Mouse (Mus musculus): ENCODE measurements at regions not wholly inside any gene's neighbourhood (a gene's known extent, or its start where the extent isn't known, plus 50 kb on each side); places are given as distances from the start of the nearest gene placed in this dataset.

GRCm38 (mm10) chr4:131242250-131242649, 298.1 kb downstream of the Matn1 start:
- Histone ChIP-seq H3K4me3 (ENCODE audit: low read depth, low read length) (no peak overlapping the region), H3K9me3 (ENCODE audit: control insufficient read depth, low read length) (no peaks in the 10 kb centered on the region), H3K4me1 (replicated peaks; ENCODE audit: control insufficient read depth, insufficient read depth) (no peaks in the 10 kb centered on the region), H3K36me3 (ENCODE audit: control insufficient read depth, insufficient read depth, low read length) (no peaks in the 10 kb centered on the region), H3K4me2 (replicated peaks; ENCODE audit: low read depth) (no peak overlapping the region), H3K27me3 (ENCODE audit: control insufficient read depth, insufficient read depth, low read length) (no peaks in the 10 kb centered on the region), H3K27ac (replicated peaks) (no peak overlapping the region), H3K9ac (ENCODE audit: low read length) (no peak overlapping the region)
- 66% methylated on average over 4 of the region's 4 CpGs for WGBS
- DNase-seq (ENCODE audit: low spot score) (no peak), ATAC-seq (ENCODE audit: low FRiP score, low TSS enrichment) (no peak)
- TF ChIP-seq EP300 (optimal IDR thresholded peaks at IDR 0.05) = no peak
- TF ChIP-seq CTCF (IDR thresholded peaks at IDR 0.05; ENCODE audit: low read depth) = no peak

- no peaks in the 10 kb centered on the region for H3K4me1 ChIP-seq (replicated peaks; ENCODE audit: control insufficient read depth, insufficient read depth)
- 35% methylated on average over 9 of the region's 9 CpGs for WGBS
- DNase-seq (ENCODE audit: low spot score) (no peak), ATAC-seq (ENCODE audit: low FRiP score, low TSS enrichment) (no peak)
- no peak overlapping the region for H3K4me2 ChIP-seq (replicated peaks; ENCODE audit: low read depth)
- no peaks in the 10 kb centered on the region for H3K36me3 ChIP-seq (ENCODE audit: control insufficient read depth, insufficient read depth, low read length)
- no peaks in the 10 kb centered on the region for H3K9me3 ChIP-seq (ENCODE audit: control insufficient read depth, low read length)
- no peak overlapping the region for H3K27ac ChIP-seq (replicated peaks)
- H3K4me3 ChIP-seq (ENCODE audit: low read depth, low read length) = no peak overlapping the region
- no peaks in the 10 kb centered on the region for H3K27me3 ChIP-seq (ENCODE audit: control insufficient read depth, insufficient read depth, low read length)
- H3K9ac ChIP-seq (ENCODE audit: low read length) = no peak overlapping the region
- TF ChIP-seq EP300 (optimal IDR thresholded peaks at IDR 0.05) (no peak), CTCF (IDR thresholded peaks at IDR 0.05; ENCODE audit: low read depth) (no peak)
Measured at GRCm38 (mm10) chr4:131243744-131244387, 299.7 kb downstream of the Matn1 start.

GRCm38 (mm10) chr4:131252602-131253442, 308.6 kb downstream of the Matn1 start:
- ATAC-seq (ENCODE audit: low FRiP score, low TSS enrichment) (no peak), DNase-seq (ENCODE audit: low spot score) (peak; percentile 78)
- TF ChIP-seq EP300 (optimal IDR thresholded peaks at IDR 0.05) = no peak
- peak; percentile 91 for TF ChIP-seq CTCF (IDR thresholded peaks at IDR 0.05; ENCODE audit: low read depth)
- Histone ChIP-seq H3K9me3 (ENCODE audit: control insufficient read depth, low read length) (no peaks in the 10 kb centered on the region), H3K27me3 (ENCODE audit: control insufficient read depth, insufficient read depth, low read length) (no peaks in the 10 kb centered on the region), H3K4me2 (replicated peaks; ENCODE audit: low read depth) (peak overlapping the region; percentile 38; the same call in 1 of the 2 replicates), H3K36me3 (ENCODE audit: control insufficient read depth, insufficient read depth, low read length) (no peaks in the 10 kb centered on the region), H3K27ac (replicated peaks) (no peak overlapping the region), H3K9ac (ENCODE audit: low read length) (no peak overlapping the region), H3K4me1 (replicated peaks; ENCODE audit: control insufficient read depth, insufficient read depth) (no peaks in the 10 kb centered on the region), H3K4me3 (ENCODE audit: low read depth, low read length) (no peak overlapping the region)
- 18% methylated on average over 30 of the region's 30 CpGs for WGBS

- Histone ChIP-seq H3K27ac (replicated peaks) (no peak overlapping the region), H3K27me3 (ENCODE audit: control insufficient read depth, insufficient read depth, low read length) (no peaks in the 10 kb centered on the region), H3K4me3 (ENCODE audit: low read depth, low read length) (no peak overlapping the region), H3K4me2 (replicated peaks; ENCODE audit: low read depth) (peak overlapping the region; percentile 38; the same call in 1 of the 2 replicates), H3K9me3 (ENCODE audit: control insufficient read depth, low read length) (no peaks in the 10 kb centered on the region), H3K36me3 (ENCODE audit: control insufficient read depth, insufficient read depth, low read length) (no peaks in the 10 kb centered on the region), H3K4me1 (replicated peaks; ENCODE audit: control insufficient read depth, insufficient read depth) (no peaks in the 10 kb centered on the region), H3K9ac (ENCODE audit: low read length) (no peak overlapping the region)
- DNase-seq (ENCODE audit: low spot score) (no peak), ATAC-seq (ENCODE audit: low FRiP score, low TSS enrichment) (no peak)
- 7% methylated on average over 8 of the region's 8 CpGs for WGBS
- no peak for TF ChIP-seq EP300 (optimal IDR thresholded peaks at IDR 0.05)
Measured at GRCm38 (mm10) chr4:131253443-131253817, 309.2 kb downstream of the Matn1 start.

GRCm38 (mm10) chr4:131254243-131254642, 310.1 kb downstream of the Matn1 start:
- TF ChIP-seq CTCF (IDR thresholded peaks at IDR 0.05; ENCODE audit: low read depth) (no peak), EP300 (optimal IDR thresholded peaks at IDR 0.05) (no peak)
- Histone ChIP-seq H3K4me1 (replicated peaks; ENCODE audit: control insufficient read depth, insufficient read depth) (no peaks in the 10 kb centered on the region), H3K27ac (replicated peaks) (no peak overlapping the region), H3K9me3 (ENCODE audit: control insufficient read depth, low read length) (no peaks in the 10 kb centered on the region), H3K36me3 (ENCODE audit: control insufficient read depth, insufficient read depth, low read length) (no peaks in the 10 kb centered on the region), H3K4me2 (replicated peaks; ENCODE audit: low read depth) (no peak overlapping the region), H3K9ac (ENCODE audit: low read length) (no peak overlapping the region), H3K4me3 (ENCODE audit: low read depth, low read length) (no peak overlapping the region), H3K27me3 (ENCODE audit: control insufficient read depth, insufficient read depth, low read length) (no peaks in the 10 kb centered on the region)
- ATAC-seq (ENCODE audit: low FRiP score, low TSS enrichment) (no peak), DNase-seq (ENCODE audit: low spot score) (no peak)
- 56% methylated on average over 7 of the region's 7 CpGs for WGBS

GRCm38 (mm10) chr4:131254691-131255090, 310.5 kb downstream of the Matn1 start:
- no peaks in the 10 kb centered on the region for H3K27me3 ChIP-seq (ENCODE audit: control insufficient read depth, insufficient read depth, low read length)
- DNase-seq (ENCODE audit: low spot score) (peak; percentile 31), ATAC-seq (ENCODE audit: low FRiP score, low TSS enrichment) (peak; percentile 43; the same call in 1 of the 2 replicates)
- TF ChIP-seq EP300 (optimal IDR thresholded peaks at IDR 0.05) = no peak
- peak; percentile 74 for TF ChIP-seq CTCF (IDR thresholded peaks at IDR 0.05; ENCODE audit: low read depth)
- no peak overlapping the region for H3K9ac ChIP-seq (ENCODE audit: low read length)
- H3K4me1 ChIP-seq (replicated peaks; ENCODE audit: control insufficient read depth, insufficient read depth) = no peaks in the 10 kb centered on the region
- H3K4me3 ChIP-seq (ENCODE audit: low read depth, low read length) = no peak overlapping the region
- H3K4me2 ChIP-seq (replicated peaks; ENCODE audit: low read depth) = no peak overlapping the region
- no peaks in the 10 kb centered on the region for H3K9me3 ChIP-seq (ENCODE audit: control insufficient read depth, low read length)
- WGBS = 41% methylated on average over 6 of the region's 6 CpGs
- H3K36me3 ChIP-seq (ENCODE audit: control insufficient read depth, insufficient read depth, low read length) = no peaks in the 10 kb centered on the region
- no peak overlapping the region for H3K27ac ChIP-seq (replicated peaks)
